Mouse (Mus musculus): ENCODE measurements at regions not wholly inside any gene's neighbourhood (a gene's known extent, or its start where the extent isn't known, plus 50 kb on each side); places are given as distances from the start of the nearest gene placed in this dataset.

- Histone ChIP-seq H3K27me3 (ENCODE audit: control insufficient read depth, insufficient read depth, low read length) (no peaks in the 10 kb centered on the region), H3K4me1 (ENCODE audit: control insufficient read depth, insufficient read depth, low read length) (no peaks in the 10 kb centered on the region), H3K36me3 (ENCODE audit: control insufficient read depth, insufficient read depth, low read length) (no peaks in the 10 kb centered on the region), H3K4me3 (ENCODE audit: control insufficient read depth, low read depth, low read length) (no peak overlapping the region), H3K27ac (ENCODE audit: control insufficient read depth, insufficient read depth, low read depth, low read length) (no peak overlapping the region)
- no peak for TF ChIP-seq CTCF (IDR thresholded peaks at IDR 0.05; ENCODE audit: control insufficient read depth, insufficient read depth, insufficient replicate concordance, low read depth, low read length)
- no peak for TF ChIP-seq POLR2A (IDR thresholded peaks at IDR 0.05; ENCODE audit: control insufficient read depth, low read depth, low read length)
These were observed 268.1 kb upstream of the Msx2 start for GRCm38 (mm10) chr13:53740981-53741380.

- TF ChIP-seq CTCF (IDR thresholded peaks at IDR 0.05; ENCODE audit: control insufficient read depth, insufficient read depth, insufficient replicate concordance, low read depth, low read length), result no peak
- no peak for TF ChIP-seq POLR2A (IDR thresholded peaks at IDR 0.05; ENCODE audit: control insufficient read depth, low read depth, low read length)
- no peak overlapping the region for H3K4me3 ChIP-seq (ENCODE audit: control insufficient read depth, low read depth, low read length)
- H3K27ac ChIP-seq (ENCODE audit: control insufficient read depth, insufficient read depth, low read depth, low read length), result no peak overlapping the region
- no peaks in the 10 kb centered on the region for H3K27me3 ChIP-seq (ENCODE audit: control insufficient read depth, insufficient read depth, low read length)
- no peaks in the 10 kb centered on the region for H3K4me1 ChIP-seq (ENCODE audit: control insufficient read depth, insufficient read depth, low read length)
- H3K36me3 ChIP-seq (ENCODE audit: control insufficient read depth, insufficient read depth, low read length), result no peaks in the 10 kb centered on the region
These were observed 266.3 kb upstream of the Msx2 start for GRCm38 (mm10) chr13:53739127-53739526.

GRCm38 (mm10) chr13:53734944-53735343 is 262.1 kb upstream of the Msx2 start:
- Histone ChIP-seq H3K27me3 (ENCODE audit: control insufficient read depth, insufficient read depth, low read length) (no peaks in the 10 kb centered on the region), H3K4me1 (ENCODE audit: control insufficient read depth, insufficient read depth, low read length) (no peaks in the 10 kb centered on the region), H3K27ac (ENCODE audit: control insufficient read depth, insufficient read depth, low read depth, low read length) (no peak overlapping the region), H3K4me3 (ENCODE audit: control insufficient read depth, low read depth, low read length) (no peak overlapping the region), H3K36me3 (ENCODE audit: control insufficient read depth, insufficient read depth, low read length) (no peaks in the 10 kb centered on the region)
- TF ChIP-seq CTCF (IDR thresholded peaks at IDR 0.05; ENCODE audit: control insufficient read depth, insufficient read depth, insufficient replicate concordance, low read depth, low read length), result no peak
- no peak for TF ChIP-seq POLR2A (IDR thresholded peaks at IDR 0.05; ENCODE audit: control insufficient read depth, low read depth, low read length)

GRCm38 (mm10) chr13:53730259-53730902 is 257.5 kb upstream of the Msx2 start:
- Histone ChIP-seq H3K4me1 (ENCODE audit: control insufficient read depth, insufficient read depth, low read length) (peaks cover 5% of the 10 kb centered on the region), H3K4me3 (ENCODE audit: control insufficient read depth, low read depth, low read length) (no peak overlapping the region), H3K36me3 (ENCODE audit: control insufficient read depth, insufficient read depth, low read length) (no peaks in the 10 kb centered on the region), H3K27ac (ENCODE audit: control insufficient read depth, insufficient read depth, low read depth, low read length) (no peak overlapping the region), H3K27me3 (ENCODE audit: control insufficient read depth, insufficient read depth, low read length) (no peaks in the 10 kb centered on the region)
- TF ChIP-seq POLR2A (IDR thresholded peaks at IDR 0.05; ENCODE audit: control insufficient read depth, low read depth, low read length) (no peak), CTCF (IDR thresholded peaks at IDR 0.05; ENCODE audit: control insufficient read depth, insufficient read depth, insufficient replicate concordance, low read depth, low read length) (no peak)

- Histone ChIP-seq H3K27me3 (ENCODE audit: control insufficient read depth, insufficient read depth, low read length) (no peaks in the 10 kb centered on the region), H3K4me3 (ENCODE audit: control insufficient read depth, low read depth, low read length) (no peak overlapping the region), H3K27ac (ENCODE audit: control insufficient read depth, insufficient read depth, low read depth, low read length) (no peak overlapping the region), H3K4me1 (ENCODE audit: control insufficient read depth, insufficient read depth, low read length) (peaks cover 5% of the 10 kb centered on the region), H3K36me3 (ENCODE audit: control insufficient read depth, insufficient read depth, low read length) (no peaks in the 10 kb centered on the region)
- TF ChIP-seq CTCF (IDR thresholded peaks at IDR 0.05; ENCODE audit: control insufficient read depth, insufficient read depth, insufficient replicate concordance, low read depth, low read length) (no peak), POLR2A (IDR thresholded peaks at IDR 0.05; ENCODE audit: control insufficient read depth, low read depth, low read length) (no peak)
These were observed 257.0 kb upstream of the Msx2 start for GRCm38 (mm10) chr13:53729848-53730247.

- no peak for TF ChIP-seq POLR2A (IDR thresholded peaks at IDR 0.05; ENCODE audit: control insufficient read depth, low read depth, low read length)
- TF ChIP-seq CTCF (IDR thresholded peaks at IDR 0.05; ENCODE audit: control insufficient read depth, insufficient read depth, insufficient replicate concordance, low read depth, low read length), result no peak
- Histone ChIP-seq H3K27ac (ENCODE audit: control insufficient read depth, insufficient read depth, low read depth, low read length) (no peak overlapping the region), H3K4me1 (ENCODE audit: control insufficient read depth, insufficient read depth, low read length) (peaks cover 5% of the 10 kb centered on the region), H3K36me3 (ENCODE audit: control insufficient read depth, insufficient read depth, low read length) (no peaks in the 10 kb centered on the region), H3K27me3 (ENCODE audit: control insufficient read depth, insufficient read depth, low read length) (no peaks in the 10 kb centered on the region), H3K4me3 (ENCODE audit: control insufficient read depth, low read depth, low read length) (no peak overlapping the region)
These were observed 253.2 kb upstream of the Msx2 start for GRCm38 (mm10) chr13:53726031-53726430.

GRCm38 (mm10) chr13:53722881-53723280 is 250.0 kb upstream of the Msx2 start:
- TF ChIP-seq CTCF (IDR thresholded peaks at IDR 0.05; ENCODE audit: control insufficient read depth, insufficient read depth, insufficient replicate concordance, low read depth, low read length) (no peak), POLR2A (IDR thresholded peaks at IDR 0.05; ENCODE audit: control insufficient read depth, low read depth, low read length) (no peak)
- Histone ChIP-seq H3K36me3 (ENCODE audit: control insufficient read depth, insufficient read depth, low read length) (no peaks in the 10 kb centered on the region), H3K27me3 (ENCODE audit: control insufficient read depth, insufficient read depth, low read length) (no peaks in the 10 kb centered on the region), H3K27ac (ENCODE audit: control insufficient read depth, insufficient read depth, low read depth, low read length) (no peak overlapping the region), H3K4me3 (ENCODE audit: control insufficient read depth, low read depth, low read length) (no peak overlapping the region), H3K4me1 (ENCODE audit: control insufficient read depth, insufficient read depth, low read length) (peaks cover 5% of the 10 kb centered on the region)
